ENCODE assay signal across 9 mouse cellular contexts in genomic region chr1:155784343-155785205, GRCm38 (mm10). TPM values are rescaled to one million over a fixed set of nuclear protein-coding genes. Genes with fewer than 3 reads are reported as not detected.
A peak's percentile ranks its signal among the peaks of the same experiment; 100 is the strongest.
DNase-seq lines count a peak whose midpoint lies in the region; ATAC-seq and TF ChIP-seq lines count a peak whose summit lies in the region.
"Had no signal": no experiment of that assay in that cellular context is flagged by ENCODE, and none has a peak within 500 bp of the region (broad histone marks: within the 10 kb centered on the region; RNA-seq: fewer than 3 reads in every experiment).

No protein-coding gene starts in this region.

- no peaks in the 10 kb centered on the region for H3K36me3 ChIP-seq in embryonic facial prominence, embryonic 11.5 days (replicated peaks; ENCODE audit: control insufficient read depth, insufficient read depth, low read depth, low read length)
- H3K36me3 ChIP-seq in heart, postnatal 0 days (replicated peaks; ENCODE audit: control insufficient read depth, insufficient read depth, low read length): peaks cover 83% of the 10 kb centered on the region

- WGBS in embryonic facial prominence, embryonic 11.5 days: 35% methylated on average over 19 of the region's 19 CpGs
- 30% methylated on average over 19 of the region's 19 CpGs for WGBS in heart, postnatal 0 days

- ATAC-seq in CD4-positive, CD25-positive, alpha-beta regulatory T cell, adult 4 months: peak; percentile 73
- ATAC-seq in activated CD4-positive, CD25-positive, alpha-beta regulatory T cell, adult 4 months: peak; percentile 61
- ATAC-seq in embryonic facial prominence, embryonic 11.5 days (replicated peaks; ENCODE audit: insufficient number of reproducible peaks, low FRiP score, low TSS enrichment, low read depth): no peak
- ATAC-seq in heart, postnatal 0 days (ENCODE audit: insufficient read depth, low read depth): peak; percentile 64; the same call in 1 of the 2 replicates

- no peaks in the 10 kb centered on the region for H3K27me3 ChIP-seq in embryonic facial prominence, embryonic 11.5 days (ENCODE audit: control insufficient read depth, insufficient read depth, low read length)
- H3K27me3 ChIP-seq in heart, postnatal 0 days (ENCODE audit: control insufficient read depth, insufficient read depth, low read length): no peaks in the 10 kb centered on the region

- DNase-seq in embryonic facial prominence, embryonic 11.5 days (ENCODE audit: low spot score): peak; percentile 76
- DNase-seq in heart, postnatal 0 days (ENCODE audit: low spot score): peak; percentile 35
- DNase-seq in kidney, postnatal 10 days: peak; percentile 79
- peak; percentile 78 for DNase-seq in lung, postnatal 10 days
- DNase-seq in ovary, postnatal 14 days (ENCODE audit: low spot score): peak; percentile 54
- peak; percentile 33 to 48 for DNase-seq in urinary bladder, postnatal 36 days (ENCODE audit: low spot score in 2 of 2)

- H3K4me3 ChIP-seq in embryonic facial prominence, embryonic 11.5 days (ENCODE audit: low read depth, low read length): no peak overlapping the region
- H3K4me3 ChIP-seq in heart, postnatal 0 days (ENCODE audit: low read depth, low read length): no peak overlapping the region

- no peak overlapping the region for H3K4me2 ChIP-seq in embryonic facial prominence, embryonic 11.5 days (ENCODE audit: low read depth, low read length)
- no peak overlapping the region for H3K4me2 ChIP-seq in heart, postnatal 0 days (ENCODE audit: low read depth, low read length)

- H3K27ac ChIP-seq in embryonic facial prominence, embryonic 11.5 days (replicated peaks; ENCODE audit: low read depth, low read length): no peak overlapping the region
- no peak overlapping the region for H3K27ac ChIP-seq in heart, postnatal 0 days (ENCODE audit: low read depth)

- TF ChIP-seq CTCF in heart, postnatal 0 days (IDR thresholded peaks at IDR 0.05; ENCODE audit: low read depth): peak; percentile 83

- no peaks in the 10 kb centered on the region for H3K9me3 ChIP-seq in embryonic facial prominence, embryonic 11.5 days (replicated peaks; ENCODE audit: control insufficient read depth, low read length)
- H3K9me3 ChIP-seq in heart, postnatal 0 days (replicated peaks; ENCODE audit: control insufficient read depth, low read length): no peaks in the 10 kb centered on the region

- TF ChIP-seq EP300 in heart, postnatal 0 days (IDR thresholded peaks at IDR 0.05; ENCODE audit: low read depth): no peak

- H3K9ac ChIP-seq in embryonic facial prominence, embryonic 11.5 days (replicated peaks; ENCODE audit: low read length): no peak overlapping the region
- no peak overlapping the region for H3K9ac ChIP-seq in heart, postnatal 0 days (replicated peaks; ENCODE audit: low read depth, low read length)

- no peaks in the 10 kb centered on the region for H3K4me1 ChIP-seq in embryonic facial prominence, embryonic 11.5 days (ENCODE audit: control insufficient read depth, insufficient read depth, low read length)
- no peaks in the 10 kb centered on the region; the same call in 1 of the 2 replicates for H3K4me1 ChIP-seq in heart, postnatal 0 days (ENCODE audit: control insufficient read depth, insufficient read depth)

RNA-seq across cellular contexts. Expression of gene Qsox1, which starts 28.1 kb away (rescaled TPM):
- 10 to 100 TPM; 38.9 to 83.5 TPM for polyA plus RNA-seq in CD4-positive, CD25-positive, alpha-beta regulatory T cell, adult 4 months (2017; shearing (Covaris generic))
- polyA plus RNA-seq in activated CD4-positive, CD25-positive, alpha-beta regulatory T cell, adult 4 months (2017; shearing (Covaris generic)): 10 to 100 TPM; 26.9 to 46.2 TPM
- polyA plus RNA-seq in embryonic facial prominence, embryonic 11.5 days (2014; fragmentation: Nextera tagmentation; extraction: Ambion mirVana): 6.8 and 7.6 TPM in 2 replicates
- 58.2 and 64.8 TPM in 2 replicates for total RNA-seq in heart, postnatal 0 days (2014; rRNA removed; ENCODE audit: low replicate concordance)
- 28.1 and 33.2 TPM in 2 replicates for polyA plus RNA-seq in heart, postnatal 0 days (2015; fragmentation: Nextera tagmentation; extraction: Ambion mirVana)

RNA-seq across cellular contexts. Expression of gene Lhx4, which starts 33.1 kb away (rescaled TPM):
- under 1 TPM in 1 of 2 experiments, not detected in 1; 0.19 TPM for polyA plus RNA-seq in CD4-positive, CD25-positive, alpha-beta regulatory T cell, adult 4 months (2017; shearing (Covaris generic))
- polyA plus RNA-seq in activated CD4-positive, CD25-positive, alpha-beta regulatory T cell, adult 4 months (2017; shearing (Covaris generic)): under 1 TPM in 1 of 2 experiments, not detected in 1; 0.42 TPM
- polyA plus RNA-seq in embryonic facial prominence, embryonic 11.5 days (2014; fragmentation: Nextera tagmentation; extraction: Ambion mirVana): 0.54 and 0.79 TPM in 2 replicates
- total RNA-seq in heart, postnatal 0 days (2014; rRNA removed; ENCODE audit: low replicate concordance): not detected in 2 replicates
- polyA plus RNA-seq in heart, postnatal 0 days (2015; fragmentation: Nextera tagmentation; extraction: Ambion mirVana): not detected in 2 replicates
- polyA plus RNA-seq: frontal cortex, adult 2 months had no signal
